Mouse (Mus musculus): ENCODE measurements around the gene Rrh. TPM values are rescaled to one million over a fixed set of nuclear protein-coding genes. Genes with fewer than 3 reads are reported as not detected.

Rrh gene
- not detected for total RNA-seq (2022)

GRCm38 (mm10) chr3:129822206-129822775 is at the start of gene Rrh:
Gene Rrh, minus strand, starts transcription at chr3:129822587.
- DNase-seq (ENCODE audit: low spot score in 2 of 2) = no peak

GRCm38 (mm10) chr3:129863698-129864097 is 41.3 kb upstream of the Rrh start:
- DNase-seq (ENCODE audit: low spot score in 2 of 2) = peak in 1 of 2 experiments; percentile 29

GRCm38 (mm10) chr3:129862592-129862991 is 40.2 kb upstream of the Rrh start:
- no peak for DNase-seq (ENCODE audit: low spot score in 2 of 2)

- DNase-seq (ENCODE audit: low spot score in 2 of 2) = no peak
Observed at GRCm38 (mm10) chr3:129846846-129847245, 24.5 kb upstream of the Rrh start.

- DNase-seq (ENCODE audit: low spot score in 2 of 2) = no peak
Observed at GRCm38 (mm10) chr3:129845868-129846267, 23.5 kb upstream of the Rrh start.

GRCm38 (mm10) chr3:129838017-129838416 is 15.6 kb upstream of the Rrh start:
- no peak for DNase-seq (ENCODE audit: low spot score in 2 of 2)

- DNase-seq (ENCODE audit: low spot score in 2 of 2) = no peak
Observed at GRCm38 (mm10) chr3:129836965-129837364, 14.6 kb upstream of the Rrh start.

- no peak for DNase-seq (ENCODE audit: low spot score in 2 of 2)
Observed at GRCm38 (mm10) chr3:129836051-129836697, 13.8 kb upstream of the Rrh start.

- DNase-seq (ENCODE audit: low spot score in 2 of 2) = no peak
Observed at GRCm38 (mm10) chr3:129835388-129835934, 13.1 kb upstream of the Rrh start, which contains the start of gene Cfi. Gene Cfi, plus strand, starts transcription at chr3:129835884.

GRCm38 (mm10) chr3:129831035-129831568 is 8.7 kb upstream of the Rrh start, which contains the start of gene Gar1:
Gene Gar1, minus strand, starts transcription at chr3:129831396.
- DNase-seq (ENCODE audit: low spot score in 2 of 2) = peak; percentile 91 to 94

GRCm38 (mm10) chr3:129830626-129831025 is 8.2 kb upstream of the Rrh start:
- no peak for DNase-seq (ENCODE audit: low spot score in 2 of 2)

- no peak for DNase-seq (ENCODE audit: low spot score in 2 of 2)
Observed at GRCm38 (mm10) chr3:129827691-129828090, 5.3 kb upstream of the Rrh start.

- no peak for DNase-seq (ENCODE audit: low spot score in 2 of 2)
Observed at GRCm38 (mm10) chr3:129826691-129827090, 4.3 kb upstream of the Rrh start.

GRCm38 (mm10) chr3:129824891-129825290 is 2.5 kb upstream of the Rrh start:
- DNase-seq (ENCODE audit: low spot score in 2 of 2) = no peak

GRCm38 (mm10) chr3:129824146-129824545 is 1.8 kb upstream of the Rrh start:
- no peak for DNase-seq (ENCODE audit: low spot score in 2 of 2)

GRCm38 (mm10) chr3:129823293-129823692 is 906 bp upstream of the Rrh start:
- no peak for DNase-seq (ENCODE audit: low spot score in 2 of 2)

GRCm38 (mm10) chr3:129821736-129822135 is 651 bp downstream of the Rrh start:
- no peak for DNase-seq (ENCODE audit: low spot score in 2 of 2)

- DNase-seq (ENCODE audit: low spot score in 2 of 2) = no peak
Observed at GRCm38 (mm10) chr3:129820847-129821246, 1.5 kb downstream of the Rrh start.

GRCm38 (mm10) chr3:129803765-129804164 is 18.6 kb downstream of the Rrh start, which contains the start of gene Lrit3:
Gene Lrit3, minus strand, starts transcription at chr3:129804030.
- DNase-seq (ENCODE audit: low spot score in 2 of 2) = no peak

- DNase-seq (ENCODE audit: low spot score in 2 of 2) = no peak
Observed at GRCm38 (mm10) chr3:129799011-129799410, 23.4 kb downstream of the Rrh start.

- no peak for DNase-seq (ENCODE audit: low spot score in 2 of 2)
Observed at GRCm38 (mm10) chr3:129798551-129798950, 23.8 kb downstream of the Rrh start.

- DNase-seq (ENCODE audit: low spot score in 2 of 2) = no peak
Observed at GRCm38 (mm10) chr3:129797341-129797740, 25.0 kb downstream of the Rrh start.
